28 mouse cellular contexts compared by ENCODE assay signal in genomic region chr5:37819971-37820370, GRCm38 (mm10). TPM values are rescaled to one million over a fixed set of nuclear protein-coding genes. Genes with fewer than 3 reads are reported as not detected.
DNase-seq lines count a peak whose midpoint lies in the region; ATAC-seq and TF ChIP-seq lines count a peak whose summit lies in the region.
"Had no signal": no experiment of that assay in that cellular context is flagged by ENCODE, and none has a peak within 500 bp of the region (broad histone marks: within the 10 kb centered on the region; RNA-seq: fewer than 3 reads in every experiment).

No protein-coding gene starts in this region.

- no peaks in the 10 kb centered on the region for H3K36me3 ChIP-seq in embryonic facial prominence, embryonic 15.5 days
- 0 out of 2 replicates have a peak, but pooled peaks cover 3% of the 10 kb centered on the region for H3K36me3 ChIP-seq in limb, embryonic 14.5 days (ENCODE audit: control insufficient read depth, insufficient read depth, low read length)
- no peaks in the 10 kb centered on the region for H3K36me3 ChIP-seq in liver, embryonic 11.5 days (ENCODE audit: control insufficient read depth, insufficient read depth, low read length)
- H3K36me3 ChIP-seq: hindbrain, embryonic 15.5 days; liver, embryonic 13.5 days had no signal

- no peaks in the 10 kb centered on the region for H3K9me3 ChIP-seq in embryonic facial prominence, embryonic 15.5 days (replicated peaks)
- no peaks in the 10 kb centered on the region for H3K9me3 ChIP-seq in limb, embryonic 14.5 days (ENCODE audit: control insufficient read depth, low read length)
- no peaks in the 10 kb centered on the region for H3K9me3 ChIP-seq in liver, embryonic 11.5 days (ENCODE audit: control insufficient read depth, low read length)
- H3K9me3 ChIP-seq: hindbrain, embryonic 15.5 days; liver, embryonic 13.5 days had no signal

- H3K4me2 ChIP-seq in embryonic facial prominence, embryonic 15.5 days (replicated peaks): peak overlapping the region; percentile 53
- peak overlapping the region; percentile 39 for H3K4me2 ChIP-seq in limb, embryonic 14.5 days (replicated peaks; ENCODE audit: low read depth, low read length, severe bottlenecking)
- H3K4me2 ChIP-seq in liver, embryonic 11.5 days: no peak overlapping the region
- H3K4me2 ChIP-seq: heart, embryonic 11.5 days; hindbrain, embryonic 15.5 days; liver, embryonic 13.5 days had no signal

- 22% methylated on average over 3 of the region's 3 CpGs for WGBS in embryonic facial prominence, embryonic 15.5 days
- WGBS in limb, embryonic 14.5 days: 17% methylated on average over 3 of the region's 3 CpGs
- WGBS in liver, embryonic 11.5 days: 21% methylated on average over 3 of the region's 3 CpGs

- TF ChIP-seq POLR2A in limb, embryonic 14.5 days (IDR thresholded peaks at IDR 0.05; ENCODE audit: borderline replicate concordance, extremely low read depth, insufficient read depth, insufficient read length): no peak

- peaks cover 82% of the 10 kb centered on the region for H3K27me3 ChIP-seq in embryonic facial prominence, embryonic 15.5 days
- H3K27me3 ChIP-seq in limb, embryonic 14.5 days (ENCODE audit: control insufficient read depth, insufficient read depth, low read length): peaks cover 64% of the 10 kb centered on the region
- peaks cover 99% of the 10 kb centered on the region for H3K27me3 ChIP-seq in liver, embryonic 11.5 days (replicated peaks; ENCODE audit: control insufficient read depth, insufficient read depth, low read length)

- H3K4me3 ChIP-seq in embryonic facial prominence, embryonic 15.5 days (replicated peaks): peak overlapping the region; percentile 35
- peak overlapping the region; percentile 23 for H3K4me3 ChIP-seq in limb, embryonic 14.5 days (replicated peaks; ENCODE audit: low read length)
- H3K4me3 ChIP-seq in liver, embryonic 11.5 days (ENCODE audit: low read depth, low read length): no peak overlapping the region
- H3K4me3 ChIP-seq: hindbrain, embryonic 15.5 days; liver, embryonic 13.5 days; megakaryocyte, embryonic 14.5 days had no signal

- no peak for ATAC-seq in embryonic facial prominence, embryonic 15.5 days (ENCODE audit: insufficient number of reproducible peaks, low FRiP score, low TSS enrichment, low read depth)
- ATAC-seq in limb, embryonic 14.5 days (ENCODE audit: low FRiP score, low read depth): no peak
- ATAC-seq in liver, embryonic 11.5 days (replicated peaks; ENCODE audit: low FRiP score): no peak
- ATAC-seq: activated CD4-positive, CD25-positive, alpha-beta regulatory T cell, adult 4 months; lung, postnatal 0 days had no signal

- 0 out of 2 replicates have a peak overlapping the region, but pooled peaks have one; percentile 71 for H3K27ac ChIP-seq in embryonic facial prominence, embryonic 15.5 days (replicated peaks)
- peak overlapping the region; percentile 53 for H3K27ac ChIP-seq in limb, embryonic 14.5 days (replicated peaks; ENCODE audit: low read depth, low read length)
- H3K27ac ChIP-seq in liver, embryonic 11.5 days (ENCODE audit: low read depth, low read length): no peak overlapping the region
- H3K27ac ChIP-seq: hindbrain, embryonic 15.5 days; kidney, postnatal 0 days; liver, embryonic 13.5 days had no signal

- peak; percentile 42 for DNase-seq in embryo, embryonic 10.5 days (ENCODE audit: low spot score)
- DNase-seq in embryo, embryonic 10 days (ENCODE audit: low spot score): no peak
- peak; percentile 13 for DNase-seq in retina, embryonic 14.5 days (ENCODE audit: low spot score)
- no peak for DNase-seq in retina, postnatal 1 day
- DNase-seq in limb, embryonic 14.5 days (ENCODE audit: low spot score): no peak
- DNase-seq in spleen, postnatal 4 days (ENCODE audit: low spot score in 2 of 2): no peak
- no peak for DNase-seq in liver, embryonic 11.5 days (ENCODE audit: low spot score)
- DNase-seq: adrenal gland, adult 8-10 months; cerebellum, adult 11-12 months; cerebellum, adult 9-11 months; gastrocnemius, postnatal 25 days; heart, adult 11 months; heart, postnatal 36 days; kidney, adult 2 months; kidney, postnatal 4 days; left cerebral cortex, postnatal 4 days; liver, embryonic 13.5 days; lung, adult 18-20 months; lung, postnatal 4 days; right cerebral cortex, postnatal 25 days; thymus, postnatal 25 days had no signal

- H3K4me1 ChIP-seq in embryonic facial prominence, embryonic 15.5 days: peaks cover 51% of the 10 kb centered on the region
- peaks cover 22% of the 10 kb centered on the region for H3K4me1 ChIP-seq in limb, embryonic 14.5 days (ENCODE audit: control insufficient read depth, insufficient read depth, low read length)
- 0 out of 2 replicates have a peak, but pooled peaks cover 8% of the 10 kb centered on the region for H3K4me1 ChIP-seq in liver, embryonic 11.5 days (replicated peaks; ENCODE audit: control insufficient read depth, insufficient read depth, low read length)

- 0 out of 2 replicates have a peak overlapping the region, but pooled peaks have one; percentile 16 for H3K9ac ChIP-seq in embryonic facial prominence, embryonic 15.5 days
- H3K9ac ChIP-seq in limb, embryonic 14.5 days (ENCODE audit: low read depth, low read length, severe bottlenecking): peak overlapping the region; percentile 38
- H3K9ac ChIP-seq in liver, embryonic 11.5 days (ENCODE audit: low read depth, low read length): no peak overlapping the region
- H3K9ac ChIP-seq: hindbrain, embryonic 15.5 days; liver, embryonic 13.5 days had no signal

RNA-seq across cellular contexts. Expression of gene Msx1, which starts 4.4 kb away (rescaled TPM):
- polyA plus RNA-seq in embryonic facial prominence, embryonic 15.5 days (2015; fragmentation: Nextera tagmentation; extraction: Ambion mirVana): 181 and 201 TPM in 2 replicates
- polyA plus RNA-seq in limb, embryonic 14.5 days (2012; rRNA removed): 81.2 and 120 TPM in 2 replicates
- polyA plus RNA-seq in limb, embryonic 14.5 days (2014; fragmentation: Nextera tagmentation; extraction: Ambion mirVana): 122 and 166 TPM in 2 replicates
- polyA plus RNA-seq in liver, embryonic 11.5 days (2014; fragmentation: Nextera tagmentation; extraction: Ambion mirVana): 6.9 and 9.2 TPM in 2 replicates

Comparison
In these comparisons a context has a peak if more than half of its experiments do, and no peak if none do; other contexts are left out.
1. DNase-seq: peak in embryo, embryonic 10.5 days (single experiment) and retina, embryonic 14.5 days (single experiment); none in embryo, embryonic 10 days (single experiment), retina, postnatal 1 day (single experiment), limb, embryonic 14.5 days (single experiment), spleen, postnatal 4 days (0 of 2) and liver, embryonic 11.5 days (single experiment).